Mouse (Mus musculus) thymus, adult 2 months (tissue): ENCODE measurements at regions not wholly inside any gene's neighbourhood (a gene's known extent, or its start where the extent isn't known, plus 50 kb on each side); places are given as distances from the start of the nearest gene placed in this dataset.

Experiments
- DNase-seq: peaks from one replicate; pipeline ENCODE4 v3.0.0; 2021
- H3K27ac ChIP-seq: fragments of 200-500 bp; 2 replicates; pipeline ENCODE4 v1.5.1; 2012; ENCODE audit warnings: low read length, control low read depth; ENCODE audit not compliant: control insufficient read depth, insufficient read depth
- H3K27me3 ChIP-seq: fragments of 200-500 bp; 2 replicates; pipeline ENCODE4 v1.6.1; 2012; ENCODE audit warnings: mild to moderate bottlenecking, low read length, moderate library complexity, mixed read lengths; ENCODE audit not compliant: control insufficient read depth, insufficient read depth
- H3K36me3 ChIP-seq: fragments of 200-500 bp; 2 replicates; pipeline ENCODE4 v1.6.1; 2012; ENCODE audit warnings: mild to moderate bottlenecking, low read length, moderate library complexity; ENCODE audit not compliant: control insufficient read depth, insufficient read depth
- H3K4me1 ChIP-seq: fragments of 200-500 bp; replicated peaks from 2 replicates; pipeline ENCODE4 v1.6.1; 2012; ENCODE audit warnings: low read length; ENCODE audit not compliant: control insufficient read depth, insufficient read depth
- H3K4me3 ChIP-seq: fragments of 200-500 bp; 2 replicates; pipeline ENCODE4 v1.5.1; 2012; ENCODE audit warnings: mild to moderate bottlenecking, low read length, control low read depth, moderate library complexity; ENCODE audit not compliant: control insufficient read depth, insufficient read depth
- CTCF ChIP-seq: fragments of 200-500 bp; IDR thresholded peaks from 2 replicates; pipeline ENCODE4 v1.5.1; 2012; ENCODE audit warnings: mild to moderate bottlenecking, control low read depth, low read length, moderate library complexity, borderline replicate concordance; ENCODE audit not compliant: control insufficient read depth, poor library complexity, insufficient read depth; ENCODE audit errors: extremely low read depth
- POLR2A ChIP-seq: fragments of 200-500 bp; IDR thresholded peaks from 2 replicates; pipeline ENCODE4 v1.6.1; 2012; ENCODE audit warnings: mild to moderate bottlenecking, low read length, control low read depth, moderate library complexity; ENCODE audit not compliant: control insufficient read depth, poor library complexity, insufficient read depth; ENCODE audit errors: extremely low read depth
- WGBS: fragments of 180-500 bp; shearing (Covaris S2); methylation state at CpG from one replicate; pipeline ENCODE4 v1.1.7; 2018; 5-methylcytosine and 5-hydroxymethylcytosine counted together

DNA sequence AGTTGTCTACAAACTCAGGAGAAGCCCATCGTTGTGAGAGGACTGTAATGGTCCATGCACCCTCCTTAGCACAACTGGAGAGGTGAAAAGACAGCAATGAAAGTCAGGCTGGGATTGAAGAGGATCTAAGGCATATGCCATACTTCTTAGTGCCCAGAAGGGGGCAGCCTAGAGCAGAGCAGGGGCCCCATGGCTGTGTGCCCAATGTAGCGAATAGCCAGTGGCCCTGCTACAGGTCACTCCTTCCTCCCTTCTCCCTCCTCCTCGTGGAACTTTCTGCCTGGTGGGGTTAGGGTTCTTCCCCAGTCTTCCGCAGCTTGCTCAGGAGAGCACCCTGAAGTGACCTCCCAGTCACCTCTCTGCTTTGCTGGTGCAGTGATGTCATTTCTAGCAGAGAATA lies 131.8 kb upstream of the Topaz1 start:
- WGBS, result 25% methylated on average over 4 of the region's 4 CpGs
- DNase-seq, result no peak
- TF ChIP-seq POLR2A, result no peak
- peak; percentile 68; the same call in 1 of the 2 replicates for TF ChIP-seq CTCF

DNA sequence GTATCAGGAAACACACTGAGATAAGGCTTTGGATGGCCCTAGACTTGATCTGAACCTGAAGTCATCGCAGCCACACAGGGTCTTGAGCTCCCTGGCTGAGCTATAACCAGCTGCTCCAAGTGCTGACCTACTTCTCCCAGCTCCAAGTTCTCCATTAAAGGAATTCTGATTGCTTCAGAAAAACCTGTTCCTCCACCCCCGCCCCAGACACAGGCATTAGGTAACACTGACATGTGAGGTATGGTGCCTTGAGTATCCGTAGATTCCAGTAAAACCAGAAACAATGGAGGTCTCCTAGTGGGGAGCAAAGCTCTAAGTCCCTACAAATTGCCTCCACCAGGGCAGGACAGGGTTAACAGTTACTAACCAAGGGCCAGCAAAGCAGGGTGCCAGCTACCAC lies 129.4 kb upstream of the Topaz1 start:
- Histone ChIP-seq H3K36me3 (no peaks in the 10 kb centered on the region), H3K4me3 (no peak overlapping the region), H3K27ac (no peak overlapping the region), H3K4me1 (no peaks in the 10 kb centered on the region), H3K27me3 (no peaks in the 10 kb centered on the region)
- no peak for DNase-seq
- 73% methylated on average over 3 of the region's 3 CpGs for WGBS
- TF ChIP-seq CTCF (no peak), POLR2A (no peak)

More for the DNA sequence above, 131.8 kb upstream of the Topaz1 start:
- Histone ChIP-seq H3K36me3 (no peaks in the 10 kb centered on the region), H3K27ac (no peak overlapping the region), H3K4me3 (no peak overlapping the region), H3K27me3 (no peaks in the 10 kb centered on the region), H3K4me1 (no peaks in the 10 kb centered on the region)

- Histone ChIP-seq H3K36me3 (no peaks in the 10 kb centered on the region), H3K27me3 (no peaks in the 10 kb centered on the region), H3K4me1 (no peaks in the 10 kb centered on the region), H3K4me3 (no peak overlapping the region), H3K27ac (no peak overlapping the region)
- no peak for TF ChIP-seq POLR2A
- TF ChIP-seq CTCF, result no peak
- DNase-seq, result no peak
- 94% methylated on average over 1 of the region's 1 CpGs for WGBS
Measured at GRCm38 (mm10) chr9:122625081-122625480, 122.1 kb upstream of the Topaz1 start.

DNA sequence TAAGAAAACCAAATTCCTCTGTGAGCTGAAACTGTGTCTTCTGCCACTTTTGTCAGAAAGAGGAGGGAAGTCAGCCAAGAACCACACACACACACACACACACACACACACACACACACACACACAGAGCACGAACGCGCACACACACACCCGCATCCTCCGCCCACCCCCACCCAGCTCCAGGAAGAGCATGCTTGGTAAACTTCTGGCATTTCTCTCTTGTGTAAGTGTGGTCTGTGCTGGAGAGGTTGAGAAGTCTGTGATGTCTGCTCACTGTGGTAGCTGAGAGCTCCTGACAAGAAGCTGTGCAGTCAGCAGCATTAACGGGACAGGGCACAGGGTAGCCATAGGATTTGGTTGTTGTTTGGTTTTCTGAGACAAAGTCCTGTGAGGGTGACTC lies 120.8 kb upstream of the Topaz1 start:
- no peak overlapping the region for H3K4me3 ChIP-seq
- no peak overlapping the region for H3K27ac ChIP-seq
- TF ChIP-seq CTCF, result no peak
- no peak for TF ChIP-seq POLR2A
- no peaks in the 10 kb centered on the region for H3K27me3 ChIP-seq
- no peaks in the 10 kb centered on the region for H3K4me1 ChIP-seq
- DNase-seq, result no peak
- no peaks in the 10 kb centered on the region for H3K36me3 ChIP-seq
- 24% methylated on average over 6 of the region's 6 CpGs for WGBS

GRCm38 (mm10) chr9:122629171-122629904 lies 117.8 kb upstream of the Topaz1 start:
- H3K27me3 ChIP-seq, result 0 out of 2 replicates have a peak, but pooled peaks cover 2% of the 10 kb centered on the region
- no peak for TF ChIP-seq CTCF
- no peak for TF ChIP-seq POLR2A
- no peak for DNase-seq
- H3K4me1 ChIP-seq, result no peaks in the 10 kb centered on the region
- H3K27ac ChIP-seq, result no peak overlapping the region
- WGBS, result 32% methylated on average over 18 of the region's 18 CpGs
- H3K36me3 ChIP-seq, result no peaks in the 10 kb centered on the region
- no peak overlapping the region for H3K4me3 ChIP-seq

DNA sequence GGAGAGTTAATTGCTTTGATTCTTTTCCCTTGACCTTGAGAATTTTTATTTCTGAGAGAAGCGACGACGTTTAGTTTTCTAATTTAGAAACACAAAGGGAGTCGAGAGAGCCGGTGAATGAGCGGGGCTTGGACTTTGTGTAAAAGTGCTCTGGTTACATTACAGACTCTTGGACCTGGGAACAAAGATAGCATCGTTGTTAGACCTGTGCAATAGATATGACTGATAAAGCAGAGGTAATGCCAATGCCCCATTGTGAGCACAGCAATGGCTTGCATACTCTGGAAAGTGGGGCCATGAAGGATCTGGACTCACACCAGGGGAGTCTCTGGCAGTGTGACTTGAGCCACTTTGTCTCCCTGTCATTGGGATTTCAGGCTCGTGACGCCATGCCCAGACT lies 115.4 kb upstream of the Topaz1 start:
- WGBS, result 88% methylated on average over 9 of the region's 9 CpGs
- Histone ChIP-seq H3K4me3 (no peak overlapping the region), H3K27ac (no peak overlapping the region), H3K4me1 (peaks cover 2% of the 10 kb centered on the region; the same call in 1 of the 2 replicates), H3K36me3 (no peaks in the 10 kb centered on the region), H3K27me3 (0 out of 2 replicates have a peak, but pooled peaks cover 2% of the 10 kb centered on the region)
- DNase-seq, result no peak
- no peak for TF ChIP-seq CTCF
- TF ChIP-seq POLR2A, result no peak

DNA sequence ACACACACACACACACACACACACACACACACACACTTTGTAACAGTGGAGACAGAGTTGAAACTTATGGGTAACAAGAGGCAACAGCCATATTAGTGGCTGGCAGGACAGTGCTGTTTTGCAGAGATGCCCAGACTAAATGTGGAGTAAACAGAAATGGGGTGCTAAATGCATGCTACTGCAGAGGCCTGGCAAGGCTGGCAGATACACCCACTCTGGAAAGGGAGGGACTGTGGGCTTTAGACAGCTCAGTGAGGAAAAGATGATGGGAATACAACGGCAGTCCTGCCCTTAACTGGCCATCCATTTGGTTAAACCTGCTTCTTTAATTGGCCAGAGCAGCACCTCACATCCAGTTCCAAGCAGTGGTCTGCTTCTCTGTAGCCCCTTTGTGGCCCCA lies 113.7 kb upstream of the Topaz1 start:
- Histone ChIP-seq H3K4me1 (peaks cover 2% of the 10 kb centered on the region; the same call in 1 of the 2 replicates), H3K4me3 (no peak overlapping the region), H3K36me3 (no peaks in the 10 kb centered on the region), H3K27ac (no peak overlapping the region), H3K27me3 (0 out of 2 replicates have a peak, but pooled peaks cover 2% of the 10 kb centered on the region)
- WGBS, result 62% methylated on average over 1 of the region's 1 CpGs
- no peak for DNase-seq
- TF ChIP-seq CTCF, result no peak
- TF ChIP-seq POLR2A, result no peak
